Mouse (Mus musculus) bone marrow macrophage, adult 2 months (primary cell): Measurements from ENCODE around the gene Erc1.

Source experiments
- CTCF ChIP-seq: IDR thresholded peaks from 2 replicates; pipeline ENCODE4 v1.5.1; 2012; ENCODE audit warnings: low read depth, mild to moderate bottlenecking, low read length, moderate library complexity
- POLR2A ChIP-seq: IDR thresholded peaks from 2 replicates; pipeline ENCODE4 v1.6.1; 2012; ENCODE audit warnings: mild to moderate bottlenecking, low read depth, low read length, borderline replicate concordance

GRCm38 (mm10) chr6:119543456-119543802, 304.5 kb downstream of the Erc1 start:
- TF ChIP-seq CTCF (no peak), POLR2A (no peak)
